Mouse (Mus musculus) thymus, postnatal 14 days (tissue): ENCODE measurements at regions not wholly inside any gene's neighbourhood (a gene's known extent, or its start where the extent isn't known, plus 50 kb on each side); places are given as distances from the start of the nearest gene placed in this dataset.

Experiments
- DNase-seq: peaks from one replicate; pipeline ENCODE4 v3.0.0; 2021

DNA sequence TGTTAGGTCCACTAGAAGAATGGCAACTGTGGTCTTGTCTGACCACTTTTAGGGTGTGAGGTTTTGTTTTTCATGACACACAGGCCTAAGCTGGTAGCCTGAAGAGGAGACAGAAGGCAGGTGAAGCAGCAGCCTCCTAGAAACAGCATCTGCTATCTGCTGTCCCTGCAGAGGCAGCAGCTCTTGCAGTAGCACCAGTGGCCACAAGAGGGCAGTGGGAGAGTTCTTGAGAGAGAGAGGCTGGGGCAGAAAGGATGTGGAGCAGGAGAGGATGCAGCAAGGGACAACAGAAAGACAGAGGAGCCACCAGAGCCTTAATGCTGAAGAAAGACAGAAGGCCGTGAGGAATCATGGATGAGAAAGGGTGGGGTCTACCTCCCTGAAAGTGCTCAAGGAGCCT is 88.1 kb upstream of the Usp51 start:
- DNase-seq: peak; percentile 43

DNA sequence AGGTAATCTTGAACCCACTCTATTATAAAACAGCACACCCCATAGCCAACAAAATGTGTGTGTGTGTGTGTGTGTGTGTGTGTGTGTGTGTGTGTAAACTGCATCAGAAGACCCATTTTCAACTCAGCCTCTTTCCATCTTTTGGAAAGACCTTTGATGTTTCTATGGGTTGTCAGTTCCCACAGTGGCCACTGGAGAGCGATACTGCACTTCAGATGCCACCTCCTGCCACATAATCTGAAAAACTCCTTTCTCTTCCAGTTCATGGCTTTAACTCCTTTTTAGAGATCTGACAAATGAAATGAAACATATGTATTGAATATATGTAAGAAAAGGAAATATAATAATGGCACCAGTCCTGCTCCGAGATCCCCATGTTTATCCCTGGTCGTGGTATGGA is 79.3 kb upstream of the Usp51 start:
- DNase-seq: no peak

DNA sequence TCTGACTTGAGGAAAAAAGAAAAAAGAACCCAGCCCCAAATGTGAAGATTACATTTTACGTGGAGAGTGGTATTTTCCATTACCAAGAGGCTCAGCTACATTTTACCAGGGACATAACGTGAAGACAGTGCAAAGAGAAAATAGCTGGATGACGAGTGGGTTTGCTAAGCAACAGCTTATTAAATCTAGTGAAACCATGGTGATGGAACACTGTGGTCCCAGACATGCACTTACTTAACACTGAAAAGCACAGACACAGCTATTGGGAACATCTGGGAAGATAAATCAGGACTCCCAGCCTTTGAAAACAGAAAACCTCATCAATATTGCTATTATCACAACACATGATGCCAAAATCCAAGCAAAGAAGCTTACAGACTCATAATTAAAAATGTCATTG is 60.1 kb upstream of the Usp51 start:
- DNase-seq: no peak
